Mouse (Mus musculus): ENCODE measurements around the gene Cox8b. TPM values are rescaled to one million over a fixed set of nuclear protein-coding genes. Genes with fewer than 3 reads are reported as not detected.
A peak's percentile ranks its signal among the peaks of the same experiment; 100 is the strongest.

The Cox8b gene
- polyA plus RNA-seq (2016; fragmentation: Nextera tagmentation; extraction: Ambion mirVana), result not detected in 2 replicates

DNA sequence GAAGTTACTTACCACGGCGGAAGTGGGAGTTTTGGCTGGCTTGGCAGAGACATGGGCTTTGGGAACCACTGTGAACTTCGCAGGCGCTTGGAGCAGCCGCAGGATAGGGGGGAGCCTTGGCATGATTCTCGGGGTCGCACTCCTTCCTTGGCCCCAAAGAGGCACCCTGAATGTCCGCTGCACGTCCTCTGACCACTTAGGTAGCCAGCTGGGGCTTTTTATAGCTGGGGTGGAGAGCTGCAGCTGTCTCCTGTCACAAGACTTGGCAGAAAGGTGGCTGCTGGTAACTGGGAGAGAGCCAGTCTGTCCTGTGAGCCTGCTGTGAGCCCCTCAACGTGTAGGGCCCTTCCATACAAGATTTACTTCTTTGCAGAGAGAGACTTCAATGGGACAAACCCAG lies at the start of gene Cox8b:
TSS of gene Cox8b (minus strand) at position 227 of the 400 bp plus-strand sequence.
- H3K4me2 ChIP-seq (replicated peaks), result no peak within 1 kb of the TSS
- no peaks in the 10 kb centered on the region for H3K9me3 ChIP-seq
- no peak for ATAC-seq (ENCODE audit: low FRiP score, low read depth)
- peaks cover 43% of the 10 kb centered on the region for H3K36me3 ChIP-seq
- 87% methylated on average over 10 of the region's 10 CpGs for WGBS
- no peak within 1 kb of the TSS for H3K27ac ChIP-seq (replicated peaks)
- H3K9ac ChIP-seq (replicated peaks), result no peak within 1 kb of the TSS
- H3K27me3 ChIP-seq, result no peaks in the 10 kb centered on the region
- H3K4me3 ChIP-seq, result no peak within 1 kb of the TSS
- peaks cover 5% of the 10 kb centered on the region for H3K4me1 ChIP-seq

DNA sequence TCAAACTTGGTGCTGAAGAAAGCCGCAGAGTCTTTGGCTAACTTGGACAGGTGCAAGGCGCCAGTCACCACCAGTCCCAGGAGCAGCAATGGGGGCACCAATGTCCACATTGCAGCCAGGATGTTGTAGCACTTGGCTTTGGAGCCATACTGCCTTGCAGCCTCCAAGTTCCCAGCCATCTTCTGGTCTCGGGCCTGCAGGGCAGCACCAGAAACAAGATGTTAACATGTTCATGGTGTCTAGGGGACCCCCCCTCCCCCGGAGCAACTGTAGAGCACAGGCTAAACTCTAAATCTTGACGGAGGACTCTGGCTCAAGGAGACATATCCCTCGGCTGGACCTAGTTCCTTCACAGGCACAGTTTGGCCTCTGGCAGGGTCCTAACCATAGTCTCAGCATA lies 49.0 kb upstream of the Cox8b start:
- no peak overlapping the region for H3K4me2 ChIP-seq (replicated peaks)
- peaks cover 15% of the 10 kb centered on the region for H3K4me1 ChIP-seq
- no peaks in the 10 kb centered on the region for H3K27me3 ChIP-seq
- no peak overlapping the region for H3K9ac ChIP-seq (replicated peaks)
- no peak overlapping the region for H3K27ac ChIP-seq (replicated peaks)
- WGBS, result 90% methylated on average over 6 of the region's 6 CpGs
- no peaks in the 10 kb centered on the region for H3K9me3 ChIP-seq
- no peaks in the 10 kb centered on the region; the same call in none of the 2 replicates for H3K36me3 ChIP-seq
- no peak for ATAC-seq (ENCODE audit: low FRiP score, low read depth)
- no peak overlapping the region for H3K4me3 ChIP-seq

DNA sequence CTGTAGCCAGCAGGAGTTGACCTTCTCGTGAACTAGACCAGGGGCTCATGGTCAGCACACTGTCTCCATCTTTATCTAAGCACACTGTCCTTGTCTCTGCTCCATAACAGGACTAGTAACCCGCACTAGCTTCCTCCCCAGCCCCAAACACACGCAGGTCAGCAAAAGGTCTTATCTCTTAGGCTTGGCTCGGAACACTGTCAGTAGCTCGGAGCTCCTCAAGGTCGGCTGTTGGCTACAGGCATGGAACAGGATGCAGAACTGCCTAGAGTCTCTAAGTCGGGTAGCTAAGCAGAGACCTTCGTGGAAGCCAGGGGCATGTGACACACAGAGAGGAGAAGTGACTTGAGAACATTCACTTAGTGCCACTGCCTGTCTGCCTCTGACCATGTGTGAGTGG lies 47.9 kb upstream of the Cox8b start:
- H3K4me1 ChIP-seq, result peaks cover 15% of the 10 kb centered on the region
- no peak for ATAC-seq (ENCODE audit: low FRiP score, low read depth)
- H3K27ac ChIP-seq (replicated peaks), result no peak overlapping the region
- H3K36me3 ChIP-seq, result no peaks in the 10 kb centered on the region; the same call in none of the 2 replicates
- H3K9ac ChIP-seq (replicated peaks), result no peak overlapping the region
- H3K9me3 ChIP-seq, result no peaks in the 10 kb centered on the region
- no peaks in the 10 kb centered on the region for H3K27me3 ChIP-seq
- no peak overlapping the region for H3K4me2 ChIP-seq (replicated peaks)
- WGBS, result 90% methylated on average over 8 of the region's 8 CpGs
- no peak overlapping the region for H3K4me3 ChIP-seq

DNA sequence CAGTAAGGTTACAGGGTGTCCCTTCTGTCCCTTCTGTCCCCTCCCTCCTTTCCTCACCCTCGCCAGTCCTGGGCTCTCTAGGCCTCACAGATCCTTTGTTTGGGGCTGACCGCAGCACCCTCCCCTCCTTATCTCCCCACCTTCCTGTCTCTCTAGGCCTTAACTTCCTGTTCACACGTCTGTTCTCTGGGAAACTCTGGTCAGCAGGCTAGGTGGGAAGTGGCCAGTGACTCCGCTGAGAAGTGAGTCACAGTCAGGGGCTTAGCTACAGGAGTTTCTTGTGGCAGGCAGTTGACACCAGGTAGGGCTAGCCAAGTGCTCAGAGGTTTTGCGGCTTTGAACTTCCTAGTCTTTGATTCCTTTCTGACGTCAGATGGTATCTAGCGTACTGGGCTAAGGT lies 46.7 kb upstream of the Cox8b start:
- Histone ChIP-seq H3K36me3 (no peaks in the 10 kb centered on the region; the same call in none of the 2 replicates), H3K4me2 (replicated peaks) (no peak overlapping the region)

DNA sequence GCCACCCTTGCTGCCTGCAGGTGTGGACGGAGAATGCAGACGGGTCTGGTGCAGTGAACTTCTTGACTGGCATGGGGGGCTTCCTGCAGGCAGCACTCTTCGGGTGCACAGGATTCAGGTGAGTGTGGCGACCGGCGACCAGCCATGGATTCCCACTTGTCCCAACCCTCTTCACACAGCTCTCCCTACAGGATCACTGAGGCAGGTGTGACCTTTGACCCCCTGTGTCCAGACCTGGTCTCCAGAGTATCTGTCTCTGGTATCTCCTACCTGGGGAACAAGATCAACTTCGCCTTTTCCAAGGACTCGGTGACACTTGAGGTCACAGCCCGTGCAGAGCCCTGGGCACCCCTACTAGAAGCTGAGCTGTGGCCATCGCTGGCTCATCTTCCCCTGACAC lies 46.1 kb upstream of the Cox8b start:
- Histone ChIP-seq H3K9ac (replicated peaks) (no peak overlapping the region), H3K4me2 (replicated peaks) (no peak overlapping the region), H3K27ac (replicated peaks) (no peak overlapping the region), H3K4me1 (peaks cover 22% of the 10 kb centered on the region), H3K9me3 (no peaks in the 10 kb centered on the region), H3K36me3 (no peaks in the 10 kb centered on the region; the same call in none of the 2 replicates), H3K27me3 (no peaks in the 10 kb centered on the region), H3K4me3 (no peak overlapping the region)
- WGBS, result 92% methylated on average over 10 of the region's 10 CpGs
- no peak for ATAC-seq (ENCODE audit: low FRiP score, low read depth)

More for the DNA sequence above, 46.7 kb upstream of the Cox8b start:
- whole genome bisulfite sequencing, result 79% methylated on average over 7 of the region's 7 CpGs
- Histone ChIP-seq H3K27ac (replicated peaks) (no peak overlapping the region), H3K4me3 (no peak overlapping the region), H3K9ac (replicated peaks) (no peak overlapping the region), H3K9me3 (no peaks in the 10 kb centered on the region), H3K27me3 (no peaks in the 10 kb centered on the region), H3K4me1 (peaks cover 20% of the 10 kb centered on the region)
- ATAC-seq (ENCODE audit: low FRiP score, low read depth), result no peak

DNA sequence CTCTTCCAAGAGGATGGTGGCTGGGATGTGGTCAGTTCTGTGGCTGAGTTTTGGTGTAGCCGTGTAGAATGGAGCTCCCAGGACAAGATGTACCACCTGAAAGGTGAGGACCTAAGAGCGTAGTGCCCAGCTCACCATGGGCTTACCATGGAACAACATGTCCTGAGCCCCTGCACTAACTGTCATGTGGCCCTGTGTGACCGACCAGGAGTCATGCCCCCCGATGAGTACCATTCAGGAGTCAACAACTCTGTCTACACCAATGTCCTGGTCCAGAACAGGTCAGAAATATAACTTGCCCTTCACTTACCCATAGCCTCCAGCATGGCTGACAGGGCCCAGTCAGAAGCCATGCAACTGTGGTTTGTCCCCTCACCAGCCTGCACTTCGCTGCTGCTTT lies 45.0 kb upstream of the Cox8b start:
- WGBS, result 90% methylated on average over 5 of the region's 5 CpGs
- H3K36me3 ChIP-seq, result no peaks in the 10 kb centered on the region; the same call in none of the 2 replicates
- H3K4me3 ChIP-seq, result no peak overlapping the region
- no peak for ATAC-seq (ENCODE audit: low FRiP score, low read depth)
- no peaks in the 10 kb centered on the region for H3K27me3 ChIP-seq
- no peak overlapping the region for H3K27ac ChIP-seq (replicated peaks)
- no peaks in the 10 kb centered on the region for H3K9me3 ChIP-seq
- peaks cover 14% of the 10 kb centered on the region for H3K4me1 ChIP-seq
- no peak overlapping the region for H3K9ac ChIP-seq (replicated peaks)
- H3K4me2 ChIP-seq (replicated peaks), result no peak overlapping the region

DNA sequence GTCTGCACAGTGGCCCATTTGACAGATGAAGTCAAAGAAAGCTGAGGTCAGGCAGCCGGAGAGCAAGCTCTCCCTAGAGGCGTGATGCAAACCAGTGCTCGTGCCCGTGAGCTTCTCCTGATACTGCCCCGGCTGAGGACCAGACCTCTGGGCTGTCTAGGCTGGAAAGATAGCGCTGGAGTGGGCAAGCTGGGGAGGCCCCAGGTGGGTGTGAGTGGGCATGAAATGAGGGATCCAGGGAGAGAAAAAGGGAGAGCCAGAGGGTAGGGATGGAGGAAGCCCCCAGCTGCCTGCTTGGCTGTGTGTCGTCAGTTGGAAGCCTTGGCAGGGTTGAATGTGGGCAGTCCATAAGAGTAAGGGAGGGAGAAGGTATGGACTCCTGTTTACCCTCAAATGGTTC lies 44.0 kb upstream of the Cox8b start:
- WGBS, result 93% methylated on average over 7 of the region's 7 CpGs
- ATAC-seq (ENCODE audit: low FRiP score, low read depth), result no peak
- no peak overlapping the region for H3K9ac ChIP-seq (replicated peaks)
- H3K27ac ChIP-seq (replicated peaks), result no peak overlapping the region
- H3K4me1 ChIP-seq, result peaks cover 17% of the 10 kb centered on the region
- no peaks in the 10 kb centered on the region for H3K27me3 ChIP-seq
- H3K9me3 ChIP-seq, result no peaks in the 10 kb centered on the region
- no peaks in the 10 kb centered on the region; the same call in none of the 2 replicates for H3K36me3 ChIP-seq
- no peak overlapping the region for H3K4me2 ChIP-seq (replicated peaks)
- no peak overlapping the region for H3K4me3 ChIP-seq

DNA sequence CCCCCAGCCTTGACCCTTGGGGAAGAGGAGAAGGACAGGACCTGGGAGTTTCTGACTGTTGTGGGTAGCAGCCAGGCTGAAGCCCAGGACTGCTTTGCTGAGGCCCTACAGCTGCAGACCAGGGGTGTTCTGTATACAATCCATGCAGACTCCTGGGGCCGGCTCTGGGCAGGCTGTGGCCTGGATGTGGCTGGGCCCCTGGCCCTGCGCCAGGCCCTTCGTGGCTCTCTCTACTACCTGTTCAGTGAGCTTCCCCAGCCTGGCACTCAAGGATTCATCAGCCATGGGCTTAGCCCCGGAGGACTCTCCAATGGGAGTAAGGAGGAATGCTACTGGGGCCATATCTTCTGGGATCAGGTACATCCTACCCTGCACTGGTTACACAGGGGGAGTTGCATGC lies 43.1 kb upstream of the Cox8b start:
- 90% methylated on average over 4 of the region's 4 CpGs for WGBS
- no peaks in the 10 kb centered on the region; the same call in none of the 2 replicates for H3K36me3 ChIP-seq
- H3K4me3 ChIP-seq, result no peak overlapping the region
- H3K27me3 ChIP-seq, result no peaks in the 10 kb centered on the region
- H3K4me1 ChIP-seq, result peaks cover 17% of the 10 kb centered on the region
- H3K27ac ChIP-seq (replicated peaks), result no peak overlapping the region
- H3K9ac ChIP-seq (replicated peaks), result no peak overlapping the region
- ATAC-seq (ENCODE audit: low FRiP score, low read depth), result no peak
- H3K9me3 ChIP-seq, result no peaks in the 10 kb centered on the region
- H3K4me2 ChIP-seq (replicated peaks), result no peak overlapping the region

DNA sequence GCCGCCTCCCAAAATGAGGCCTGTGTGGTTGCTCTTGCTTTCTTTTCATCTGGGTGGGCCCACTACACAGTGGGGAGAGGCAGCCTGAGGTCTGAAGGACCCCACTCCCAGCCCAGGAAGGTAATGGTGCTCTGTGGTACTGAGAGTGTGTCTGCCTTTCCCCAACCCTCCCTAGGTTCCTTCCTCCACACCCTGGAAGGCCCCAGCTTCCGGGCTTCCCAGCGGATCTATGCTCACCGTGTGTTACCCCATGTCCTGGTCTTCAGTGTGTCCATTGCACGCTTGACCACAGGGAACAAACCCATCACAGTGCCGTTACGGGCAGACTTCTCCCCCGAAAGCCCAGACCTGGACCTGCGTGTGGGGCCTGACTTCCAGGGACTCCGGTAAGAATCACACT lies 42.6 kb upstream of the Cox8b start:
- no peak for ATAC-seq (ENCODE audit: low FRiP score, low read depth)
- H3K27ac ChIP-seq (replicated peaks), result no peak overlapping the region
- H3K27me3 ChIP-seq, result 0 out of 2 replicates have a peak, but pooled peaks cover 1% of the 10 kb centered on the region
- H3K4me1 ChIP-seq, result peaks cover 17% of the 10 kb centered on the region
- H3K36me3 ChIP-seq, result no peaks in the 10 kb centered on the region; the same call in none of the 2 replicates
- H3K4me3 ChIP-seq, result no peak overlapping the region
- WGBS, result 90% methylated on average over 10 of the region's 10 CpGs
- no peaks in the 10 kb centered on the region for H3K9me3 ChIP-seq
- H3K4me2 ChIP-seq (replicated peaks), result no peak overlapping the region
- no peak overlapping the region for H3K9ac ChIP-seq (replicated peaks)

DNA sequence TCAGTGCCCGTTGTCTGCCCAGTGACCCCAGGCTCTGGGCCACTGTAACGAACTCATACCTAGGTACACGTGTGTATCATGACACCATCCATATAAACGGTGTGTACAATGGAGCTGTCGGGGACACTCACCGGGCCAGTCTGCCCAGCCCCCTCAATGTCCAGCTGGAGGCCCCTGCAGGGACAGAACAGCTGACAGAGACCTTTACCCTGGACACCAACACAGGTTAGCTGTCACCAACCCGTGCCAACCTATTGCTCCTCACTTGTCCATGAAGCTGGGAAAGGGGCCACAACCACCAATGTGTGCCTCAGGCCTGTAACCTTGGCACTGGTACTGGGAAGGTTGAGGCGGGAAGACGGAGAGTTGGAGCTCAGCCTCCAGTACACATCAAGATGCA lies 42.1 kb upstream of the Cox8b start:
- peak overlapping the region; percentile 54 for H3K4me3 ChIP-seq
- H3K4me2 ChIP-seq (replicated peaks), result peak overlapping the region; percentile 61
- no peak overlapping the region for H3K27ac ChIP-seq (replicated peaks)
- 64% methylated on average over 9 of the region's 9 CpGs for WGBS
- H3K36me3 ChIP-seq, result no peaks in the 10 kb centered on the region; the same call in none of the 2 replicates
- H3K4me1 ChIP-seq, result peaks cover 17% of the 10 kb centered on the region
- peak; percentile 11; the same call in 1 of the 2 replicates for ATAC-seq (ENCODE audit: low FRiP score, low read depth)
- peak overlapping the region; percentile 67 for H3K9ac ChIP-seq (replicated peaks)
- H3K27me3 ChIP-seq, result 0 out of 2 replicates have a peak, but pooled peaks cover 4% of the 10 kb centered on the region
- no peaks in the 10 kb centered on the region for H3K9me3 ChIP-seq

DNA sequence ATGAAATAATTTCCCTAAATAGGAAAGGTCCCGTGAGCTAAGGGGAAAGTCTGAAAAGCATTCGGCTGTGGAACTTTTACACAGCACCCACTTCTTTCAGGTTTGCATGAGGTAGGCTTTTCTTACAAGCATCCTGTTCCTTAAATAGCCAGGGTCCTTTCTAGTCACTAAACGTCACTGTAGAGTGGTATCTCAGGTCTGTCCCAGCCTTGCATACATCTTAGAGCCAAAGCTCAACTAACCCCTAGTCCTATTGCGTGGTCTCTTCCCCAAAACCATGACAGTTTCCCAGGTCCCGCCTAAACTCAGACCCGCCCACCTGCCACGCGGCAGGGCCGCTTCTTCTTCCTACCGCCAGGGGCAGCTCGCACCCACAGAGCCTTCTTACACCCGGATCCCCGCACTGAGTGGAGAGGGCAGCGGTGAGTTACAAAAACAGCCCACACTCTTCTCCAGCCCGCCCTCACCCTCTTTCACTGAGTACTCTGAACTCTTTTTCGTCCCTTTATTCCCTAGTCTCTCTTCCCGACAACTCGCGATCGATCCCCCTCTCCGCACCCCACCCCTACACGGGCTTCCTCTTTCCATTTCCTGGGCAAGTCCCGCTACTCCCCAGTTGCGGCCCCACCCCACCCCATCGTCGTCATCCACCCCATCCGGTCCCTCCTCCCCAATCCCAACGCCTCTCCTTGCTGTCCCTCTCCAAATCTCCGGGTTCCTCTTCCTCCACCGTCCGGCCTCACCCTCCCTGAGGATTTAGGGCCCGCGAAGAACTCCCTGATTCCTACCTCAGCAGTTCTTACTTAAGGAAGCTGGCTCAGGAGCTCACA lies 41.2 kb upstream of the Cox8b start, which contains the start of gene Pgghg:
TSS of gene Pgghg (plus strand) at position 170 of the 830 bp plus-strand sequence.
- peak within 1 kb of the TSS; percentile 67 for H3K9ac ChIP-seq (replicated peaks)
- H3K4me2 ChIP-seq (replicated peaks), result peak within 1 kb of the TSS; percentile 61
- no peaks in the 10 kb centered on the region; the same call in 1 of the 2 replicates for H3K36me3 ChIP-seq
- 0 out of 2 replicates have a peak, but pooled peaks cover 4% of the 10 kb centered on the region for H3K27me3 ChIP-seq
- peak; percentile 87 for ATAC-seq (ENCODE audit: low FRiP score, low read depth)
- 0 out of 2 replicates have a peak within 1 kb of the TSS, but pooled peaks have one; percentile 25 for H3K27ac ChIP-seq (replicated peaks)
- peak within 1 kb of the TSS; percentile 54 for H3K4me3 ChIP-seq
- no peaks in the 10 kb centered on the region for H3K9me3 ChIP-seq
- WGBS, result 4% methylated on average over 33 of the region's 33 CpGs
- H3K4me1 ChIP-seq, result peaks cover 17% of the 10 kb centered on the region

DNA sequence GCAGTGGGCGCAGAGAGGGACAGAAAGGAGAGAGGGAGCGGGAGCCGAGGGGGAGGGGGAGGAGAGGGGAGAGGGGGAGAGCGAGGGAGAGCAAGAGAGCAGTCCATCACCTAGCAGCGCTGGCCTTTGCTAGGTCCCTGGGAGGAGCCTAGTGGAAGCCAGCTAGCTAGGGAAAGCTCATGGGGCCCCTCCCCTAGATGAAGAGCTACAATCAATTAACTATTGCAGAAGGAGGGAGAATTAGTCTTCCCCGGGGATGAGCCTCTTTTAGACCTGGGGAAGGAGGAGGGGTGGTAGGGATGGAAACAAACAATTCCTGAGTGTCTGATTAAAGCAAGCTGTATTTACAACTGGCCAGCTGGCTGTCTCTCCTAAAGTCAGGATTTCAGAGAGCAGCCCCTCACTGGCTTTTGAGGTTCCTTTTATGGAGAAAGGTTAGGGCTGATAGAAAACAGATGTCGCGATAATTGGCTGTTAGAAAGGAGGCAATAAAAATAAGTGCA lies 39.5 kb upstream of the Cox8b start:
- peaks cover 17% of the 10 kb centered on the region for H3K4me1 ChIP-seq
- no peak for ATAC-seq (ENCODE audit: low FRiP score, low read depth)
- H3K9me3 ChIP-seq, result no peaks in the 10 kb centered on the region
- 7% methylated on average over 7 of the region's 8 CpGs for WGBS
- H3K27ac ChIP-seq (replicated peaks), result no peak overlapping the region
- no peaks in the 10 kb centered on the region for H3K36me3 ChIP-seq
- 0 out of 2 replicates have a peak, but pooled peaks cover 4% of the 10 kb centered on the region for H3K27me3 ChIP-seq
- H3K4me2 ChIP-seq (replicated peaks), result no peak overlapping the region; the same call in 1 of the 2 replicates
- H3K4me3 ChIP-seq, result no peak overlapping the region
- no peak overlapping the region for H3K9ac ChIP-seq (replicated peaks)

All from midbrain, embryonic 12.5 days (tissue).